Mouse (Mus musculus) midbrain, embryonic 16.5 days (tissue): ENCODE data around the gene Pcca. TPM values are rescaled to one million over a fixed set of nuclear protein-coding genes. Genes with fewer than 3 reads are reported as not detected.

Experiments
- ATAC-seq: fragments of 200-750 bp; cut with Nextera tagmentation; 2 replicates; pipeline ENCODE4 v1.8.0; 2017; ENCODE audit warnings: moderate TSS enrichment
- H3K27ac ChIP-seq: fragments of 300-500 bp; sonication (generic); 2 replicates; pipeline ENCODE4 v1.5.1; 2014; ENCODE audit warnings: mild to moderate bottlenecking, low read length, mixed read lengths
- H3K27me3 ChIP-seq: fragments of 300-500 bp; sonication (generic); 2 replicates; pipeline ENCODE4 v1.6.1; 2014; ENCODE audit warnings: low read depth, low read length, mixed read lengths; ENCODE audit not compliant: control insufficient read depth, insufficient read depth
- H3K36me3 ChIP-seq: fragments of 300-500 bp; sonication (generic); 2 replicates; pipeline ENCODE4 v1.6.1; 2014; ENCODE audit warnings: mild to moderate bottlenecking, low read length, moderate library complexity, mixed read lengths; ENCODE audit not compliant: control insufficient read depth, insufficient read depth
- H3K4me1 ChIP-seq: fragments of 300-500 bp; sonication (generic); 2 replicates; pipeline ENCODE4 v1.6.1; 2014; ENCODE audit warnings: mild to moderate bottlenecking, low read length, mixed read lengths; ENCODE audit not compliant: control insufficient read depth, insufficient read depth
- H3K4me2 ChIP-seq: fragments of 300-500 bp; sonication (generic); 2 replicates; pipeline ENCODE4 v1.6.1; 2014; ENCODE audit warnings: mild to moderate bottlenecking, low read length, mixed read lengths
- H3K4me3 ChIP-seq: fragments of 300-500 bp; sonication (generic); 2 replicates; pipeline ENCODE4 v1.5.1; 2014; ENCODE audit warnings: low read depth, mild to moderate bottlenecking, low read length, moderate library complexity, mixed read lengths
- H3K9ac ChIP-seq: fragments of 300-500 bp; sonication (generic); 2 replicates; pipeline ENCODE4 v1.6.1; 2014; ENCODE audit warnings: low read depth, low read length, mixed read lengths
- H3K9me3 ChIP-seq: fragments of 300-500 bp; sonication (generic); replicated peaks from 2 replicates; pipeline ENCODE4 v1.6.1; 2014; ENCODE audit warnings: mild to moderate bottlenecking, low read length, mixed read lengths; ENCODE audit not compliant: control insufficient read depth, poor library complexity, severe bottlenecking
- WGBS: fragments of 180-500 bp; shearing (Covaris S2); extraction: QIAGEN DNeasy Blood & Tissue Kit; methylation state at CpG from one replicate; pipeline ENCODE4 v1.1.7; 2014; 5-methylcytosine and 5-hydroxymethylcytosine counted together
- polyA plus RNA-seq: library from polyadenylated mRNA; unstranded; fragments of >200 nt; fragmentation: Nextera tagmentation; extraction: Ambion mirVana; gene quantifications from 2 replicates; pipeline ENCODE4 v1.2.1, GENCODE M21; 2015

Pcca gene
- polyA plus RNA-seq, 1 experiment from 2014 or later = 25.9 TPM

DNA sequence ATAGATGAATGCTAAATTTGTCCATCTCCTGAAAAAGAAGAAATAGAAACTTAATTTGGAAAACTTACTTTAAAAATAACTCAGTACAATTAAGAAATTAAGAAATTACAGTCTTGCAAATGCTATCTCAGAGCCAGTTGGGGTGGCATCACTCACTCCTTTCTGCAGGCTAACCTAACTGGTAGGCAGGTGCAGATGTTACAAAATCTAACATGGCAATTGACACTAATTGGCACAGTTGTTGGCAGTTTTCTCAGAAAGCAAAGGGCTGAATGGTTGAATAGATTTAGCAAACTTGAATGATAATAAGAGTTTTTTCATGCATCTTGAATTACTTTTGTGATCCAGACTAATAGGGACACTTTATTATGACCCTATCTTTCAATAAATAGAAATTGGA, 226.7 kb downstream of the Pcca start:
- Histone ChIP-seq H3K27ac (no peak overlapping the region), H3K4me2 (no peak overlapping the region), H3K36me3 (no peaks in the 10 kb centered on the region), H3K4me1 (no peaks in the 10 kb centered on the region; the same call in 1 of the 2 replicates), H3K9ac (no peak overlapping the region), H3K27me3 (no peaks in the 10 kb centered on the region), H3K4me3 (no peak overlapping the region), H3K9me3 (no peaks in the 10 kb centered on the region)
- ATAC-seq = no peak

DNA sequence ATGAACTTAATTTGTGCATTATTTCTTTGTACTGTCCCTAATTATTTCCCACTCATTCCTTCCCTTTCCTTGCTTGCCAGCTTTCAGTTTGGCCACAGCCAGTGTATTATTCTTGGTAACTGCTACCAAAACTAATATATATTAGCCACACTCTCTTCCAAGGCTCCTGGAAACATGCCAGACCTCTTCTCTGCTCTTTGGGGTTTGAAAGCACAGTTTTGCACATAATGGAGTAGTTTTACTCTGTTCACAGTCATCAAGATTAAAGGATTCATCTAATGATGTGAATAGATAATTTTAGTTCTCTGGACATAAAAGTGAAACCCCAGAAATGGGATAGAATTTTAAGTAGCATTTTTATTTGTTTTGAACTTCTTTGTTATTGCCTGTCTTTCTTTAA, 228.5 kb downstream of the Pcca start:
- Histone ChIP-seq H3K36me3 (no peaks in the 10 kb centered on the region), H3K9ac (no peak overlapping the region), H3K27me3 (no peaks in the 10 kb centered on the region), H3K4me2 (no peak overlapping the region), H3K4me1 (no peaks in the 10 kb centered on the region; the same call in 1 of the 2 replicates), H3K4me3 (no peak overlapping the region), H3K27ac (no peak overlapping the region), H3K9me3 (no peaks in the 10 kb centered on the region)
- ATAC-seq = no peak

DNA sequence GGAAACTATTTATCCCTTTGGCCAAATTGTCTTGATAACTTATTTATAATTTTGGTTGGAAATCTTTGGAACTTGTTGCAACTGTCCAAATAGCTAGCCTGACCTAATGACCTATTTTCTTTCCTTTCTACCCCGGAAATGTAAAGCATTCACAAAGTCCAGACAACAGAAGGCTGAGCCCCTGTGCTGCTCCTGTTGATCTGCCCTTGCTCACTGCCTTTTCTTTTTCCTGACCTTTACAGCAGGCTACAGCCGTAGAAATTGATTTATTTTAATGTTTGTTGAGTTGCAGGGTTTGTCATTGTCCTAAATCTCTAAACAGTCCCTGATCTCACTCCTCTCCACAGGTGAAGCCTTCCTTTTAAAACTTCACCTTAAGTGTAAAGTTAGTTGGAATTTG, 231.8 kb downstream of the Pcca start:
- Histone ChIP-seq H3K27me3 (no peaks in the 10 kb centered on the region), H3K9ac (no peak overlapping the region), H3K36me3 (no peaks in the 10 kb centered on the region), H3K9me3 (no peaks in the 10 kb centered on the region), H3K4me1 (no peaks in the 10 kb centered on the region; the same call in 1 of the 2 replicates), H3K4me3 (no peak overlapping the region), H3K4me2 (no peak overlapping the region), H3K27ac (no peak overlapping the region)
- WGBS = 66% methylated on average over 2 of the region's 2 CpGs
- no peak for ATAC-seq

DNA sequence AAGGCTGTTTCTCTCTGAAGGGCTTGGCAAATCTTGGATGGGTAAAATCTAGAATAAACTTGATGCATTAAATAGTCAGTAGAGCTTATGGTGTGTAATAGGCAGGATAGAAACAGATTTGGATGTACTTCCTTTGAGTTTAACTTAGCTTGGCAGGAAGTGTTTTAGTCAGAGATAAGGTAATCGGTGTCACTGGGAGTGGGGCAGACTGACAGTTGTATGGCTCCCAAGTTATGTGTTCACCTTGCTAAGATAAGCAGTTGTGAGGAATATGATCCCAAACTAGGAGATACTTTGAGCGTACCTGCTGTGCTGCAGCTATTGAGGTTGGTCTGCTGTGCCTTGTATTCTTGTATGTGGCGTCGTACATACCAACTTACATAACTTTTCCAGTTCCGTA, 232.3 kb downstream of the Pcca start:
- Histone ChIP-seq H3K9ac (no peak overlapping the region), H3K27ac (no peak overlapping the region), H3K27me3 (no peaks in the 10 kb centered on the region), H3K4me1 (no peaks in the 10 kb centered on the region; the same call in 1 of the 2 replicates), H3K9me3 (no peaks in the 10 kb centered on the region), H3K36me3 (no peaks in the 10 kb centered on the region), H3K4me3 (no peak overlapping the region), H3K4me2 (no peak overlapping the region)
- ATAC-seq = no peak
- 94% methylated on average over 5 of the region's 5 CpGs for WGBS

DNA sequence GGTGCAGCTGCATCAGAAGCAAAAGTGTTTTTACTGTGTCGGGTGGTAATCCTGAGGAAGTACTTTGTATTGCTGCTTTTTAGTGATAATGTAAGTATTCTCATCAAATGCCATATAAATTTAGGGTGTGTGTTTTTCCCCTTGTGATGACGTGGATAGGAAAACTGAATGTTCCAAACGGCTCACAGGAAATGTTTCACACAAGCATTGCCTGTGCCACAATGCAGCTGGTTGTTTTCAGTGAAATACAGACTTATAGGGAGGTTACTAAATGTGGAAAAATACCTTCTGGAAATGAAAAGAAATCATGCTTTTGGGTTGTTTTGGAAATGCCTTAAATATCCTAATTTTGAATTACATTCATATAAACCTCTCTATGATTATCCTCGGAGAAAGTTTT, 250.6 kb downstream of the Pcca start:
- Histone ChIP-seq H3K4me3 (no peak overlapping the region), H3K4me1 (no peaks in the 10 kb centered on the region), H3K9ac (no peak overlapping the region), H3K4me2 (no peak overlapping the region), H3K27ac (no peak overlapping the region), H3K36me3 (no peaks in the 10 kb centered on the region), H3K9me3 (no peaks in the 10 kb centered on the region), H3K27me3 (no peaks in the 10 kb centered on the region)
- WGBS = 77% methylated on average over 4 of the region's 4 CpGs
- ATAC-seq = no peak

DNA sequence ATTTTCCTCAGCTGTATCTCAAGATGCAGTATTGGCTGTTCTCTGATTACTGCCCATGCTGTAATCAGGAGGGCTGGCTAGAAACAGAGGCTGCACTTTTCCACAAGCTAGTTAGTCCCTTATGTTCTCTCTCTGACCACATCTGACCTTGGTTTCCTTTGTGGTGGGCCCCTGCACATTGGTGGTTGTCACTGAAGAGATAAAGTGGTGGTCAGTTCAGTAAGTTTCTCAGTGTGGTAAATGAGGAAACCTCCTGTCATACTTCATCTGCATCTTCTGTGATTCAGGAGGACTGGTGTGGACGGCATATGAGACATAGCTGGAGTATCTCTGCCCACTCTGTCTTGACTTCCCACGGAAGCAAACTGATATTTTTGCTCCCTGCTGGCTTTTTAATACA, 254.1 kb downstream of the Pcca start:
- no peak overlapping the region for H3K9ac ChIP-seq
- H3K27ac ChIP-seq = no peak overlapping the region
- H3K4me2 ChIP-seq = no peak overlapping the region
- H3K4me1 ChIP-seq = no peaks in the 10 kb centered on the region
- H3K27me3 ChIP-seq = no peaks in the 10 kb centered on the region
- H3K4me3 ChIP-seq = no peak overlapping the region
- ATAC-seq = no peak
- no peaks in the 10 kb centered on the region for H3K9me3 ChIP-seq
- 86% methylated on average over 2 of the region's 2 CpGs for WGBS
- H3K36me3 ChIP-seq = no peaks in the 10 kb centered on the region

DNA sequence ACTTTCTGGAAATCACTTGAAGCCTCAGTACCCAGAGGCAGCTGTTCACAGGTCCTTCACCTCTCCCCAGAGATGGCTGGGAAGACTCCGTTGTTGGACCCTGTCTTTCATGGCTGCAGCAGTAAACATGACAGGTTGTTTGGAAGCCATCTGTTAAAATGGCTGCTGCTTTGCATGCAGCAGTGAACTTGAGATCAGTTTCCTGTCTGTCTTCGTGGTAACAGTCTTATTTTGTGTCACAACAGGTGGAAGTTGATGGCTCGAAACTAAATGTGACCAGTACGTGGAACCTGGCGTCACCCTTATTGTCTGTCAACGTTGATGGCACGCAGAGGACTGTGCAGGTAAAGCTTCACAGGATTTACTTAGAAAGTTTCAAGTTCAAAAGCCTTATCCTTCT, 256.0 kb downstream of the Pcca start:
- H3K9me3 ChIP-seq = no peaks in the 10 kb centered on the region
- no peaks in the 10 kb centered on the region for H3K4me1 ChIP-seq
- 80% methylated on average over 7 of the region's 7 CpGs for WGBS
- H3K9ac ChIP-seq = no peak overlapping the region
- H3K36me3 ChIP-seq = no peaks in the 10 kb centered on the region
- no peaks in the 10 kb centered on the region for H3K27me3 ChIP-seq
- H3K4me3 ChIP-seq = no peak overlapping the region
- no peak overlapping the region for H3K4me2 ChIP-seq
- H3K27ac ChIP-seq = no peak overlapping the region
- no peak for ATAC-seq

DNA sequence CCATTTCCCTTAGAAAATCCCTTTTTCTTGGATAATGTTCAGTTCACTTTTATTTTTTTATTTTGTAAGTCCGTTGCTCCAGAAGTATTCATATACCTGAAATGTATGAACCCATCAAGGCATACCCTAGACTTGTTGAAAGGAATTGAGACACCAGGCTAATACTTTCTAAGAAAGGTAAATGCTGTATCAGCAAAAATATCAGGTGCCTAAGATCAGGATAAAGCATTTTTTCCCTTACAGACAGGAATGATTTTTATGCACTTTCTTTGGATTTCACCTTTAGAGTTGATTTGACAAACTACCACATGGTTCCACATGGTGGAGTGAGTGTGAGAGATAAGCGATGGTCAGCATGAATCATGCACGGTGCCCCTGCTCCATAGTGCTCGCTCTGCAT, 259.2 kb downstream of the Pcca start:
- Histone ChIP-seq H3K4me3 (no peak overlapping the region), H3K9me3 (no peaks in the 10 kb centered on the region), H3K4me2 (no peak overlapping the region), H3K27me3 (no peaks in the 10 kb centered on the region), H3K27ac (no peak overlapping the region), H3K36me3 (no peaks in the 10 kb centered on the region), H3K9ac (no peak overlapping the region), H3K4me1 (no peaks in the 10 kb centered on the region)
- ATAC-seq = no peak
- 93% methylated on average over 4 of the region's 4 CpGs for WGBS

DNA sequence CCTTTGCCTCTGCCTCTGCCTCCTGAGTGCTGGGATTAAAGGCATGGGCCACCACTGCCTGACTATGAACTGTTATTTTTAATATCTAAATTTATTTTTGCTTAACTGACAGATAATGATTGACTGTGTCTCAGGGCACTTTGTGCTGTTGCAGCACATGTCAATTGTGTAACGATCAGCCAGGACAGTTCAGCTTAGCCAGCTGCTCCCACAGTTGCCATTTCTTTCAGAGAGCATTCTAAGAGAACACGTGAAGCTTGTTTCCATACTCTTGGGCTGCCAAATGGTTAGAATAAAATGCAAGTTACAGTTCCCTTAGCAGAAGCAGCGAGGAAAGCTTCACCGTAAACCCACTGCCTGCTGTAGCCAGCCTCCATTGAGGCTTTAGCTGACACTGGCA, 266.2 kb downstream of the Pcca start:
- H3K36me3 ChIP-seq = no peaks in the 10 kb centered on the region
- no peak overlapping the region for H3K4me2 ChIP-seq
- WGBS = 79% methylated on average over 4 of the region's 4 CpGs
- no peaks in the 10 kb centered on the region for H3K27me3 ChIP-seq
- ATAC-seq = no peak
- H3K9me3 ChIP-seq = no peaks in the 10 kb centered on the region
- no peak overlapping the region for H3K4me3 ChIP-seq
- H3K9ac ChIP-seq = no peak overlapping the region
- no peak overlapping the region for H3K27ac ChIP-seq
- H3K4me1 ChIP-seq = no peaks in the 10 kb centered on the region

DNA sequence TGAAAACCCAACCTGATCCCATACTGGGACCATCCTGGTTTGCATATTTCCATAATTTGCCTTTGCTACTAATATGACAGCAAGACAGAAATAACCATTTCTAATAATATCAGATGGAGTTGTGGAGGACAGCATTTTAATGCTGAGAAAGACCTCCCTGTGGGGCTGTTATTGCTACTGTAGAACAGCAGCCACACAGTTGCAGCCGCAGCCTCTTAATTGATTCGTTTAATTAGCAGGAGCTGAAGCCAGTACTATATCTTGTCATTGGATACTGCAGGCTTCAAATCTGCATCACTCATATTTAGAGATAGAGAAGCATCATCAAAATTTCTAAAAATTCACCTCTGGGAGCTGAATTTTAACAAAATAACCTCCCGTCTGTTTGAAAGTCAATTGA, 286.9 kb downstream of the Pcca start:
- Histone ChIP-seq H3K27me3 (no peaks in the 10 kb centered on the region), H3K4me3 (no peak overlapping the region), H3K9me3 (no peaks in the 10 kb centered on the region), H3K4me2 (no peak overlapping the region), H3K4me1 (no peaks in the 10 kb centered on the region), H3K27ac (no peak overlapping the region), H3K36me3 (no peaks in the 10 kb centered on the region), H3K9ac (no peak overlapping the region)
- 72% methylated on average over 3 of the region's 3 CpGs for WGBS
- no peak for ATAC-seq
